Mouse (Mus musculus) ovary, postnatal 14 days (tissue): Measurements from ENCODE around the gene Zc3hav1.
"Not testable (repeated sequence)": the region's sequence is repeated elsewhere in the genome, so short reads cannot be mapped to it uniquely, and the experiment has no call there.

Source experiments
- DNase-seq: peaks from one replicate; pipeline ENCODE4 v3.0.0; 2022; ENCODE audit warnings: low spot score

The Zc3hav1 gene

GRCm38 (mm10) chr6:38353811-38354722 lies at the start of gene Zc3hav1:
Gene Zc3hav1, minus strand, starts transcription at chr6:38354603.
- peak; percentile 72 for DNase-seq

GRCm38 (mm10) chr6:38389671-38390070 lies 35.3 kb upstream of the Zc3hav1 start:
- no peak for DNase-seq

- DNase-seq = peak; percentile 76
Measured at GRCm38 (mm10) chr6:38381129-38381771, 26.8 kb upstream of the Zc3hav1 start, which contains the start of gene Ttc26. Gene Ttc26, plus strand, starts transcription at chr6:38381469.

GRCm38 (mm10) chr6:38380764-38381128 lies 26.3 kb upstream of the Zc3hav1 start:
- no peak for DNase-seq

DNA sequence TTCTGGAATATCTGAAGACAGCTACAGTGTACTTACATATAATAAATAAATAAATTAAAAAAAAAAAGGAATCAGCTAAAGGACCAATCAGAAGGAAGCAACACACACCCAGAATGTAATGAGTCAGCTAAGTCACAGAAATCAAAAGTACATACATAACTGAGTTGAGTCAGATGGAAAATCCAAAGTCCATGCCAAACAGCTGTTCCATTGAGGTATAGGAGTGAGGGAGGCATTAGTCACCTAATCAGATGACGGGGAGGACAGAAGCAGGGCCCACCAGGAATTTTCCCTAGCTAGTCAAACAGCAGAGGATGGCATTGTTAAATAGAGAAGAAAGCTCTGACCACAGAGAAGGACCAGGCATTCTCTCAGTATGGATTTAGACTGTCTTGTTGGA lies 19.9 kb upstream of the Zc3hav1 start:
- no peak for DNase-seq

DNA sequence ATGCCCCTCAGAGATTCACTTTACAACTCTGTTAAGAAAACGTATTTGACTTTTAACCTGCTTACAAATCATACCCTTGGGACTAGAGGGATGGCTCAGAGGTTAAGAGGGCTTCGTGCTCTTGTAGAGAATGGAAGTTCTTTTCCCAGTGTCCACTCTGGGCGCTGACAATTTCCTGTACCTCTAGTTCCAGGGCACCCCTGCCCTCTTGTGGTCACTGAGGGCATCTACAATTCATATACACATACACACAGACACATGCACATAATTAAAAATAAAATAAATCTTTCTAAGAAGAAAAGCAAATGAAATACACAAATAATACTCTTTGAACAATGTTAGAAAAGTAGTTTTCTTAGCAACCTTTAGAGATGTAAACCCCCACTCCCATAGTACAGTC lies 15.5 kb upstream of the Zc3hav1 start:
- no peak for DNase-seq

DNA sequence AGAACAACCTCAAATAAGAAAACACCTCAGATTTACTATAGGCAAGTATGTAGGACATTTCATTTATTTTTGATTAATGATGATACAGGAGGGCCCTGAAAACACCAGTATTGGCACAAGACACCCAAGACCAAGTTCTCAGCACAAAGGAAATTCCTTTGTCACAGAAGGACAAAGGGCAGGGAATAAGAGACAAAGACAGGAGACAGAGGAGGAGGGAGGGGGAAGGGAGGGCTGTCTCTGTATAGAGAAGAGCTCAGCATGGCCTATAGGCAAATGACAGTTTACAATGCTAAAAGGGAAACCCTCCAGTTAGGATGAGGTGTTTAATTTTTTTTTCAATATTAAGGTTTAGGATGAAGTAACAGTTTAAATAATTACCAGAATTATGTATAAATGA lies 9.7 kb upstream of the Zc3hav1 start:
- DNase-seq = no peak

- no peak for DNase-seq
Measured at GRCm38 (mm10) chr6:38363370-38363769, 9.0 kb upstream of the Zc3hav1 start.

- DNase-seq = no peak
Measured at GRCm38 (mm10) chr6:38361937-38362336, 7.5 kb upstream of the Zc3hav1 start.

- DNase-seq = no peak
Measured at GRCm38 (mm10) chr6:38361065-38361464, 6.7 kb upstream of the Zc3hav1 start.

GRCm38 (mm10) chr6:38359736-38360499 lies 5.5 kb upstream of the Zc3hav1 start:
- no peak for DNase-seq

GRCm38 (mm10) chr6:38359044-38359735 lies 4.8 kb upstream of the Zc3hav1 start:
- DNase-seq = not testable (repeated sequence)

DNA sequence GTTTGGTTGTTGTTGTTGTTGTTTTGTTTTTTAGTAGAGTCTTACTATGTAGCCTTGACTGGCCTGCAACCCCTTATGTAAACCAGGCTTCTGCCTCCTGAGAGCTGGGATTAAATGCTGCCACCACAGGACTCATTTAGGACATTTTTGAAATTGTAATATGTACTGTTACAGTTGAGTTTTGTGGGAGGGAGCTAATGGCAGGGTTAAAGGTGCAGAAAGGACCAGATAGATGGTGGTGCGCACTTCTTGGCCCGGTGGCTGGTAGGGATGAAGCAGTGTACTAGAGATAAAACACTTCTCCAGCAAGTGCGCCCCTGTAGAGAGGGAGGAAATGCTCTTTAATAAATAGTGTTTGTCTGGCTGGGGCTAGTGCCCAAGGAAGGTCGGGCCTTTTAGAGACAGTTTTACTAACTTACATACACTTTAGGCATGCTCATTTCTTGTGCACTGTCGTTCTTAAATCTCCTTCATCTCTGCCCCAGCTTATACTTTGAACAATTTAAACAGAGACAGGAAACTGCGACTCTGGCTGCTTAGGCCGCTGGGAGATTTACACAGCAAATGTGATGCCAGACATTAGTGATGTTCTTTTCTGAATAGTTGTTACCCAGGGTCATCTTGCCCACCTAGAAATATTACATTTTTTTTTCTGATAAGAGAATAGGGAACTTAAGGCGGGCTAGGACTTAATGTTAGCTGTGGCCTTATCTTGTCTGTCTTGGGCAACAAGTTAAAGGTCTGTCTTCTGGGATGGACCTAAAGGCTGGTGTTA lies 4.0 kb upstream of the Zc3hav1 start:
- no peak for DNase-seq

GRCm38 (mm10) chr6:38357603-38358252 lies 3.3 kb upstream of the Zc3hav1 start:
- no peak for DNase-seq

DNA sequence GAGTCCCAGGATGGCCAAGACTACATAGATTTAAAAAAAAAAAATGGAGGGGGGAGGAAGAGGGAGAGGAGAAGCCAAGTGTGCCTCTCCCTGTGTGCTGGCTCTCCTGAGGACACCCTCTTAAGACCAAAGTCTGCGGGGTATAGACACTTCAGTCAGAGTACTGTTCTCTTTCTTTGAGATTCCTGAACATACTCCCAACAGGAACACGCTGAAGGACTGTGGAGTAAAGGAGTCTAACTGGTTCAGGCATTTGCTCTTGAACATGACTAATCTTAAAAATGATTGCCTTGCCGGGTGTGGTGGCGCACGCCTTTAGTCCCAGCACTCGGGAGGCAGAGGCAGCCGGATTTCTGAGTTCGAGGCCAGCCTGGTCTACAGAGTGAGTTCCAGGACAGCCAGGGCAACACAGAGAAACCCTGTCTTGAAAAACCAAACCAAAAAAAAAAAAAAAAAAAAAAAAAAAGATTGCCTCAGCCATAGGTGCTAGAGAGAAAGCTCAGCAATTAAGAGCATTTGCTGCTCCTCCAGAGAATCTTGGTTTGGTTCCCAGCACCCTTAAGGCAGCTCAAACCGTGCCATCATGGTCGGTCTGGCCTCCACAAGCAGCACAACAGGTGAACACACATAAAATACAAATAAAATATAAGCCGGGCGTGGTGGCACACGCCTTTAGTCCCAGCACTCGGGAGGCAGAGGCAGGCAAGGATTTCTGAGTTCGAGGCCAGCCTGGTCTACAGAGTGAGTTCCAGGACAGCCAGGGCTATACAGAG lies 2.4 kb upstream of the Zc3hav1 start:
- not testable (repeated sequence) for DNase-seq

- no peak for DNase-seq
Measured at GRCm38 (mm10) chr6:38355862-38356261, 1.5 kb upstream of the Zc3hav1 start.

- no peak for DNase-seq
Measured at GRCm38 (mm10) chr6:38355354-38355823, 986 bp upstream of the Zc3hav1 start.

- no peak for DNase-seq
Measured at GRCm38 (mm10) chr6:38354723-38355353, 435 bp upstream of the Zc3hav1 start.

DNA sequence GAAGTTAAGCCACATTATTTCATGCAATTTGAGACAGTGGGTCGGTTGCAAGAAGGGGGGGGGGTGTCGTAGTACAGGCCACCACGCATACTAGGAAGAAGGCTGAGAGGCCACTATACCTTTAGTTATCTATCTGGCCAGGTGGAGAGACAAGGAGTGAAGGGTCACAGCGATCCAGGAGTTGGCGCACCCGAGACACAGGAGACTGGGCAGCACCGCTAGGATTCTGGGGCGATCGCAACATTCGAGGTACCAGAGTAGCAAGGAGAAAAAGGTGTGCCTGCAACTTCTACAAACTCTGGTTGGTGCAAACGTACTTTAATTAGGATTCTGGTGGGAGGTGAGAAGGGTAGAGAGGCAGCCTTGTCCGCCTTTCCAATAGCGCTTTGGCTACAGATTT lies 1.2 kb downstream of the Zc3hav1 start:
- DNase-seq = no peak
